Mouse (Mus musculus): ENCODE measurements around the gene Lyrm9.

DNA sequence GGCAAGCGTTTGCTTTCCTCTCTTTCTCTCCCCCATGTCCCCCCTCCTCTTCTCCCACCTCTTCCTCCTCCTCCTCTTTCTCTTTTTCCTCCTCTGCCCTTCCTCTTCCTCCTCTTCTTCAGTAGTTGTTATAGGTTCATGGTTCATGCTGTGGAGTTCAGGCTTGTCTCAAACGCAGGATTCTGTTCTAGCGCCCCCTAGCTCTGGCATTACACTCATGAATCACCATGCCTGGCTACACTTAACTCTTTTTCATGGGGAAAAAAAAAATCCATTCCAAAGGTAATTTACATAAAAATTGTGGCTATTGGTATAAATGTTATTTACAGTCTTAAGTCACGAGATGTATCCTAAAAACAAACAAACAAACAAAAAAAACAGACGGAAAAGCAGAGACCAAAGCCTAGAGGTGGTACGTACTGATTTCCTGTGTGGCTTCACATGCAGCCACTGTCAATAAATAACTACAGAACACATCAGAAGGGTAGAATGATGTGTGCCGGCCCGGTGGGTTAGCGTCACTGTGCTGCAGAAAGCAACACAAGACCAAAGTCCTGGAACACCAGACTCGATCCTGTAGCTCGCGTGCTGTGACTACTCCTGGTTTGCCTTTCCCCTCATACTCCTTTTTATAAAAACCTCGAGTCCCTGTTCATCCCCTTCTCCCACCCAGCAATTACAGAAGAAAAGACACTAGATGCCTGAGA is 3.4 kb upstream of the Lyrm9 start:
- TF ChIP-seq POLR2A (IDR thresholded peaks at IDR 0.05; ENCODE audit: insufficient read depth, low read length), result no peak
- TF ChIP-seq CTCF (IDR thresholded peaks at IDR 0.05; ENCODE audit: low read depth, low read length), result peak; percentile 23
